8 mouse cellular contexts compared by ENCODE assay signal in the genomic region with DNA sequence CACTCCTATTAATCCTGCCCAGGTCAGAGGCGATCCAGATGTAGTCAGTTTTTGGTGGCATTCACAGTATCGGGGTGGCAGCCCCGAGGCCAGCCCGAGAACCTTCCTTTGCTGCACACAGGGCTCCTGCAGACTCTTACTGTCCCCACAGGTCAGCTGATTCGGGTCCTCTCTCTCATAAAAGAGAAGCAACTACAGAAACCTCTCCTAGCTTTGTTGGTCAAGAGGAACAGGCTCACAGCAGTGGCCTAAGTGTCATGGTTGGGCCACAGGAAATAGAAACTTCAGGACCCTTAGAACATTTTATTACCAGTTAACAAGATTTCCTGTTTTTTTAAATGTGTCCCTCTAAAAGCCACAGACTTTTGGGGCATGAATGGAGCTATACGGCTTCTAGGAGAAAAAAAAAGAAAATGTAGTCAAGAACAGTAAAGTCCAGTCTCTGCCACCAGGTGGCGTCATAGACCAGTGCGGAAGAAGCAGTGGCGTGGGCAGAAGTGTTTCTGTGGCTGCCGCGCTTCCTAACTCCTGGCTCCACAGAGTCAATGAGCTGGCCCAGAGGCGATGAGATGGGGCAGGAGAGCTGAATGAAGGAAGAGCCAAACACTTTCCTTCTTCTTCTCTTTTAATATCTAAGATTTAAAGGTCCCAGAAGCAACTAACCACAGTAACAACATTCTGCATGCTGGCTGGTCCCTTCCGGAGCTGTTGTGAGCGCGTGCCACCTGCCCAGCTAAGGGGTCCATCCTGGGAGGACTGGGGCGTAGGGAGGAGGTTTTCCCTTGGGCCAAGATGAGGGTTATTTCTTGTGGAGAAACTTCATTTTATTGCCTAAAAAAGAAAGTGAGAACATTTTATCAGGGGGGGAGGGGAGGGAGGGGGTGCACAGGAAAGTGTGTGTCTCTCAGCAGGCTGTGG. TPM values are rescaled to one million over a fixed set of nuclear protein-coding genes. Genes with fewer than 3 reads are reported as not detected.
DNase-seq lines count a peak whose midpoint lies in the region; ATAC-seq and TF ChIP-seq lines count a peak whose summit lies in the region.

No protein-coding gene starts in this region.

- peak; percentile 75 for ATAC-seq in forebrain, embryonic 15.5 days (replicated peaks)
- ATAC-seq in neural tube, embryonic 14.5 days (ENCODE audit: low read depth) = peak; percentile 75; the same call in 1 of the 2 replicates

- peaks cover 3% of the 10 kb centered on the region; the same call in 1 of the 2 replicates for H3K36me3 ChIP-seq in forebrain, embryonic 15.5 days
- no peaks in the 10 kb centered on the region; the same call in 1 of the 2 replicates for H3K36me3 ChIP-seq in neural tube, embryonic 14.5 days (ENCODE audit: control insufficient read depth, insufficient read depth, low read length)
- H3K36me3 ChIP-seq in testis, adult 2 months (ENCODE audit: control insufficient read depth, insufficient read depth, low read length) = no peaks in the 10 kb centered on the region

- no peak overlapping the region for H3K9ac ChIP-seq in forebrain, embryonic 15.5 days (replicated peaks)
- no peak overlapping the region for H3K9ac ChIP-seq in neural tube, embryonic 14.5 days (replicated peaks; ENCODE audit: low read depth, low read length)

- no peaks in the 10 kb centered on the region for H3K9me3 ChIP-seq in forebrain, embryonic 15.5 days
- no peaks in the 10 kb centered on the region for H3K9me3 ChIP-seq in neural tube, embryonic 14.5 days (ENCODE audit: control insufficient read depth, low read length)

- H3K27me3 ChIP-seq in forebrain, embryonic 15.5 days = no peaks in the 10 kb centered on the region
- H3K27me3 ChIP-seq in neural tube, embryonic 14.5 days (ENCODE audit: control insufficient read depth, insufficient read depth, low read length) = no peaks in the 10 kb centered on the region
- no peaks in the 10 kb centered on the region for H3K27me3 ChIP-seq in testis, adult 2 months (ENCODE audit: control insufficient read depth, insufficient read depth, low read length)

- H3K4me2 ChIP-seq in forebrain, embryonic 15.5 days (replicated peaks) = no peak overlapping the region
- no peak overlapping the region for H3K4me2 ChIP-seq in neural tube, embryonic 14.5 days (ENCODE audit: low read depth, low read length)

- H3K27ac ChIP-seq in forebrain, embryonic 15.5 days (replicated peaks) = no peak overlapping the region
- H3K27ac ChIP-seq in neural tube, embryonic 14.5 days (ENCODE audit: low read depth, low read length) = no peak overlapping the region
- no peak overlapping the region for H3K27ac ChIP-seq in testis, adult 2 months (ENCODE audit: control insufficient read depth, insufficient read depth, low read depth, low read length)

- H3K4me1 ChIP-seq in forebrain, embryonic 15.5 days = no peaks in the 10 kb centered on the region
- H3K4me1 ChIP-seq in neural tube, embryonic 14.5 days (ENCODE audit: control insufficient read depth, insufficient read depth, low read length) = no peaks in the 10 kb centered on the region
- no peaks in the 10 kb centered on the region; the same call in 1 of the 2 replicates for H3K4me1 ChIP-seq in testis, adult 2 months (ENCODE audit: control insufficient read depth, insufficient read depth, low read length)

- no peak for TF ChIP-seq POLR2A in testis, adult 2 months (IDR thresholded peaks at IDR 0.05; ENCODE audit: control insufficient read depth, low read depth, low read length)

- WGBS in forebrain, embryonic 15.5 days = 45% methylated on average over 16 of the region's 16 CpGs
- 49% methylated on average over 16 of the region's 16 CpGs for WGBS in neural tube, embryonic 14.5 days

- DNase-seq in ES-CJ7 (ENCODE audit: low read depth, low spot score) = peak; percentile 86
- DNase-seq in c-Kit-positive CD71-positive TER-119-positive erythroid progenitor cells, embryonic 14.5 days (ENCODE audit: low spot score) = peak; percentile 70
- peak; percentile 85 to 90 for DNase-seq in heart, postnatal 14 days
- DNase-seq in kidney, postnatal 4 days = peak; percentile 89 to 92
- peak; percentile 56 to 79 for DNase-seq in lung, adult 18-20 months

- peak; percentile 79; the same call in 1 of the 2 replicates for TF ChIP-seq CTCF in testis, adult 2 months (IDR thresholded peaks at IDR 0.05; ENCODE audit: control insufficient read depth, insufficient read depth, insufficient replicate concordance, low read depth, low read length)

- intact Hi-C loops in heart, postnatal 14 days (cut with DNase I) = loop anchor here (1.0 to 2.0 kb wide), 3 partner anchors 99 to 320 kb away; no protein-coding TSS in a partner anchor

- no peak overlapping the region for H3K4me3 ChIP-seq in forebrain, embryonic 15.5 days
- no peak overlapping the region for H3K4me3 ChIP-seq in neural tube, embryonic 14.5 days (ENCODE audit: low read depth, low read length)
- no peak overlapping the region for H3K4me3 ChIP-seq in testis, adult 2 months (ENCODE audit: control insufficient read depth, low read depth, low read length)

RNA-seq across cellular contexts. Expression of gene Mkrn1, which starts 42.6 kb away (rescaled TPM):
- 220 and 247 TPM in 2 replicates for polyA plus RNA-seq in forebrain, embryonic 15.5 days (2015; fragmentation: Nextera tagmentation; extraction: Ambion mirVana)
- total RNA-seq in heart, postnatal 14 days (2021) = 100 to 1,000 TPM; 117 to 139 TPM
- 260 and 271 TPM in 2 replicates for polyA plus RNA-seq in neural tube, embryonic 14.5 days (2014; fragmentation: Nextera tagmentation; extraction: Ambion mirVana)
- polyA plus RNA-seq in testis, adult 2 months (2012; rRNA removed) = 366 and 374 TPM in 2 replicates
